Mouse (Mus musculus) midbrain, embryonic 15.5 days (tissue): ENCODE results near the gene Fam19a5. TPM values are rescaled to one million over a fixed set of nuclear protein-coding genes. Genes with fewer than 3 reads are reported as not detected.

Experiments used
- microRNA-seq: library from miRNA; unstranded; fragments of <30 nt; microRNA quantifications from one replicate; pipeline ENCODE4, GENCODE M21; 2016
- polyA plus RNA-seq: library from polyadenylated mRNA; unstranded; fragments of >200 nt; fragmentation: Nextera tagmentation; extraction: Ambion mirVana; gene quantifications from 2 replicates; pipeline ENCODE4 v1.2.1, GENCODE M21; 2015

Fam19a5 gene
- polyA plus RNA-seq, 1 experiment from 2014 or later: 29.2 TPM

Small RNA genes lying within 50 kb of the gene (microRNA-seq; reads per million reads assigned to microRNA genes)
- not detected for gene Mir6393
